Mouse (Mus musculus) left cerebral cortex, postnatal 25 days (tissue): ENCODE data around the gene Lrrc10. TPM values are rescaled to one million over a fixed set of nuclear protein-coding genes. Genes with fewer than 3 reads are reported as not detected.
A peak's percentile ranks its signal among the peaks of the same experiment; 100 is the strongest.
"Not testable (repeated sequence)": the region's sequence is repeated elsewhere in the genome, so short reads cannot be mapped to it uniquely, and the experiment has no call there.

Experiments
- DNase-seq, 2 experiments: peaks; one replicate each; pipeline ENCODE4 v3.0.0; 2022; ENCODE audit warnings: low spot score in 2 of 2, mixed read lengths in 1 of 2
- intact Hi-C: fragments of 180-260 bp; cut with DNase I; formaldehyde crosslinking; loops from one replicate; pipeline ENCODE4 v1.15.1; 2025
- total RNA-seq, 2 experiments: library from RNA; stranded (reverse); gene quantifications; 2 replicates each; pipeline ENCODE4 v1.2.3; 2021

Lrrc10 gene
- total RNA-seq = not detected

- peak in 1 of 2 experiments; percentile 60 for DNase-seq
- intact Hi-C loops = no loop called here
These were observed at the start of gene Lrrc10 for GRCm38 (mm10) chr10:117045175-117046056. Gene Lrrc10, plus strand, starts transcription at chr10:117045341.

- no peak for DNase-seq
- intact Hi-C loops = no loop called here
These were observed 49.4 kb upstream of the Lrrc10 start for GRCm38 (mm10) chr10:116995584-116996235.

GRCm38 (mm10) chr10:116996236-116996600, 48.9 kb upstream of the Lrrc10 start:
- no peak for DNase-seq
- intact Hi-C loops = no loop called here

GRCm38 (mm10) chr10:116998716-116999455, 46.3 kb upstream of the Lrrc10 start:
- intact Hi-C loops = no loop called here
- DNase-seq = no peak

- peak; percentile 21 to 57 for DNase-seq
- intact Hi-C loops = no loop called here
These were observed 44.2 kb upstream of the Lrrc10 start for GRCm38 (mm10) chr10:117000975-117001374.

GRCm38 (mm10) chr10:117004695-117005094, 40.4 kb upstream of the Lrrc10 start:
- DNase-seq = no peak
- intact Hi-C loops = no loop called here

GRCm38 (mm10) chr10:117005707-117006464, 39.3 kb upstream of the Lrrc10 start:
- intact Hi-C loops = no loop called here
- no peak for DNase-seq

GRCm38 (mm10) chr10:117009691-117010090, 35.5 kb upstream of the Lrrc10 start:
- intact Hi-C loops = loop anchor here (5.0 kb wide), 1 partner anchor 57 kb away; the partner anchor contains the start of gene Rab3ip
- DNase-seq = no peak

- no peak for DNase-seq
- intact Hi-C loops = loop anchor here (5.0 kb wide), 1 partner anchor 59 kb away; the partner anchor contains the start of gene Rab3ip
These were observed 34.1 kb upstream of the Lrrc10 start for GRCm38 (mm10) chr10:117011047-117011446.

GRCm38 (mm10) chr10:117013689-117014390, 31.3 kb upstream of the Lrrc10 start:
- intact Hi-C loops = loop anchor here (5.0 kb wide), 1 partner anchor 62 kb away; the partner anchor contains the start of gene Rab3ip
- peak; percentile 45 to 82 for DNase-seq

GRCm38 (mm10) chr10:117014565-117014964, 30.6 kb upstream of the Lrrc10 start:
- DNase-seq = peak in 1 of 2 experiments; percentile 24
- intact Hi-C loops = loop anchor here (5.0 kb wide), 1 partner anchor 62 kb away; the partner anchor contains the start of gene Rab3ip

- intact Hi-C loops = no loop called here
- DNase-seq = no peak
These were observed 26.8 kb upstream of the Lrrc10 start for GRCm38 (mm10) chr10:117018281-117018840.

- intact Hi-C loops = no loop called here
- no peak for DNase-seq
These were observed 24.0 kb upstream of the Lrrc10 start for GRCm38 (mm10) chr10:117021020-117021754.

GRCm38 (mm10) chr10:117023693-117024092, 21.4 kb upstream of the Lrrc10 start:
- intact Hi-C loops = no loop called here
- no peak for DNase-seq

GRCm38 (mm10) chr10:117025776-117026175, 19.4 kb upstream of the Lrrc10 start:
- DNase-seq, intact Hi-C loops: not testable (repeated sequence)

- DNase-seq = no peak
- intact Hi-C loops = no loop called here
These were observed 19.0 kb upstream of the Lrrc10 start for GRCm38 (mm10) chr10:117026176-117026575.

- intact Hi-C loops = loop anchor here (5.0 kb wide), 1 partner anchor 84 kb away; no protein-coding TSS in a partner anchor
- no peak for DNase-seq
These were observed 14.0 kb upstream of the Lrrc10 start for GRCm38 (mm10) chr10:117031160-117031559.
